Mouse (Mus musculus): Measurements from ENCODE around the gene Fitm1.
A peak's percentile ranks its signal among the peaks of the same experiment; 100 is the strongest.

GRCm38 (mm10) chr14:55591331-55591891 is 16.0 kb downstream of the Fitm1 start, which contains the start of gene Rnf31:
- TF ChIP-seq POLR2A (IDR thresholded peaks at IDR 0.05; ENCODE audit: borderline replicate concordance, control insufficient read depth, low read depth, low read length): peak; percentile 60; the same call in 1 of the 2 replicates
- no peak for TF ChIP-seq CTCF (IDR thresholded peaks at IDR 0.05; ENCODE audit: control insufficient read depth, insufficient read depth, low read length)

All from bone marrow, adult 2 months (tissue).